Mouse (Mus musculus): ENCODE data around the gene Hnf1a. TPM values are rescaled to one million over a fixed set of nuclear protein-coding genes. Genes with fewer than 3 reads are reported as not detected.
"Not testable (repeated sequence)": the region's sequence is repeated elsewhere in the genome, so short reads cannot be mapped to it uniquely, and the experiment has no call there.

Gene Hnf1a
- polyA plus RNA-seq, 1 experiment from 2014 or later, result not detected

- H3K4me1 ChIP-seq, result peaks cover 9% of the 10 kb centered on the region; the same call in 1 of the 2 replicates
- WGBS, result 86% methylated on average over 9 of the region's 9 CpGs
- no peak overlapping the region for H3K4me3 ChIP-seq
- no peaks in the 10 kb centered on the region for H3K9me3 ChIP-seq
- DNase-seq (ENCODE audit: extremely low spot score, low spot score), result no peak
- H3K27me3 ChIP-seq (ENCODE audit: poor library complexity, severe bottlenecking), result no peaks in the 10 kb centered on the region
- no peaks in the 10 kb centered on the region for H3K36me3 ChIP-seq (replicated peaks)
- H3K27ac ChIP-seq, result no peak overlapping the region
Observed at GRCm38 (mm10) chr5:114926753-114927152, 44.1 kb downstream of the Hnf1a start.

GRCm38 (mm10) chr5:114926153-114926684 lies 44.7 kb downstream of the Hnf1a start:
- no peak overlapping the region for H3K27ac ChIP-seq
- no peaks in the 10 kb centered on the region for H3K9me3 ChIP-seq
- H3K4me3 ChIP-seq, result no peak overlapping the region
- no peaks in the 10 kb centered on the region for H3K27me3 ChIP-seq (ENCODE audit: poor library complexity, severe bottlenecking)
- no peak for DNase-seq (ENCODE audit: extremely low spot score, low spot score)
- WGBS, result 90% methylated on average over 1 of the region's 1 CpGs
- peaks cover 9% of the 10 kb centered on the region; the same call in 1 of the 2 replicates for H3K4me1 ChIP-seq
- no peaks in the 10 kb centered on the region for H3K36me3 ChIP-seq (replicated peaks)

DNA sequence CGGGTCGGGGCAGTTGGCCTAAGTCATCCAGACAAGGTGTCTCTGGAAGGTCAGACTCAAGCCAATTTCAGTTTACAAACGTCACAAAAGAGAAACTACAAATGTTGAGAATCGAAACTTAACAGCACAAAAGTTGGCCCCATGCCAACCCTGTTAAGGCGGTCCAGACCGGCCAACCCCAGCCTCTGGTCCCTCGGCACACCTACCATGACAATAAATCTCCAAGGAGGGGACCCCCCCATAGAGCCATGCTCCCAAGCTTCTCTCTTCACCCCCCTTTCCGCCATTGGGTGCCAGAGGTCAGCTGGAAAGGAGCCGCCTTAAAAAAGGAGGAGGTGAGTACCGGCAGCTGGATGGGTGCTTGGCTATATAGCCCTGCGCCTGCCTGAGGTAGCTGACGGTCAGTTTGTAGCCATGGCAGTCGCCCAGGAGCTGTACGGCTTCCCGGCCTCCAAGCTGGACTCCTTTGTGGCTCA lies 47.9 kb downstream of the Hnf1a start, which contains the start of gene Oasl1:
Oasl1 (plus strand) TSS at position 243 of the 476 bp plus-strand sequence.
- 0 out of 2 replicates have a peak within 1 kb of the TSS, but pooled peaks have one; percentile 11 for H3K27ac ChIP-seq
- WGBS, result 75% methylated on average over 15 of the region's 15 CpGs
- peaks cover 9% of the 10 kb centered on the region; the same call in 1 of the 2 replicates for H3K4me1 ChIP-seq
- DNase-seq (ENCODE audit: extremely low spot score, low spot score), result no peak
- H3K36me3 ChIP-seq (replicated peaks), result no peaks in the 10 kb centered on the region
- H3K4me3 ChIP-seq, result no peak within 1 kb of the TSS
- no peaks in the 10 kb centered on the region for H3K9me3 ChIP-seq
- no peaks in the 10 kb centered on the region for H3K27me3 ChIP-seq (ENCODE audit: poor library complexity, severe bottlenecking)

- H3K4me1 ChIP-seq, result peaks cover 9% of the 10 kb centered on the region; the same call in 1 of the 2 replicates
- H3K27ac ChIP-seq, result no peak overlapping the region
- H3K4me3 ChIP-seq, result no peak overlapping the region
- no peaks in the 10 kb centered on the region for H3K36me3 ChIP-seq (replicated peaks)
- DNase-seq (ENCODE audit: extremely low spot score, low spot score), result no peak
- no peaks in the 10 kb centered on the region for H3K9me3 ChIP-seq
- WGBS, result 70% methylated on average over 10 of the region's 10 CpGs
- no peaks in the 10 kb centered on the region for H3K27me3 ChIP-seq (ENCODE audit: poor library complexity, severe bottlenecking)
Observed at GRCm38 (mm10) chr5:114922366-114922731, 48.5 kb downstream of the Hnf1a start.

- no peaks in the 10 kb centered on the region for H3K27me3 ChIP-seq (ENCODE audit: poor library complexity, severe bottlenecking)
- no peak overlapping the region for H3K27ac ChIP-seq
- peaks cover 9% of the 10 kb centered on the region; the same call in 1 of the 2 replicates for H3K4me1 ChIP-seq
- no peaks in the 10 kb centered on the region for H3K36me3 ChIP-seq (replicated peaks)
- no peak for DNase-seq (ENCODE audit: extremely low spot score, low spot score)
- 82% methylated on average over 19 of the region's 19 CpGs for WGBS
- no peak overlapping the region for H3K4me3 ChIP-seq
- H3K9me3 ChIP-seq, result no peaks in the 10 kb centered on the region
Observed at GRCm38 (mm10) chr5:114921551-114922365, 49.1 kb downstream of the Hnf1a start.

DNA sequence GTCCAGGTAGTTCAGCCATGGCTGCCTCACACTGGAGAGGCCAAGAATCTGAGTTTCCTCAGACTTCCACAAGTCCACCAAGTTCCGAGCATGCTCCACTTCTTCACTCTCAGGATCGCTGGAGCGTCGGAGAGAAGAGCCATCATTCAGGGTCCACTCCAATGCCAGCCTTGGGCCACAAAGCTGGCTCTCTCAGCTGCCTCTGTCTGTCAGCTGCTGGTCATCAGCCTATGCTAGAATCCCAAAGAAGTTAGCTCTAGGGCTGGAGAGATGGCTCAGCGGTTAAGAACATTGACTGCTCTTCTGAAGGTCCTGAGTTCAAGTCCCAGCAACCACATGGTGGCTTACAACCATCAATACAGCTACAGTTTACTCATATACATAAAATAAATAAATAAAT lies 53.5 kb downstream of the Hnf1a start:
- not testable (repeated sequence) for H3K36me3 ChIP-seq (replicated peaks); H3K4me1 ChIP-seq; H3K4me3 ChIP-seq; H3K27ac ChIP-seq; DNase-seq (ENCODE audit: extremely low spot score, low spot score); H3K9me3 ChIP-seq; H3K27me3 ChIP-seq (ENCODE audit: poor library complexity, severe bottlenecking)
- 93% methylated on average over 5 of the region's 5 CpGs for WGBS

DNA sequence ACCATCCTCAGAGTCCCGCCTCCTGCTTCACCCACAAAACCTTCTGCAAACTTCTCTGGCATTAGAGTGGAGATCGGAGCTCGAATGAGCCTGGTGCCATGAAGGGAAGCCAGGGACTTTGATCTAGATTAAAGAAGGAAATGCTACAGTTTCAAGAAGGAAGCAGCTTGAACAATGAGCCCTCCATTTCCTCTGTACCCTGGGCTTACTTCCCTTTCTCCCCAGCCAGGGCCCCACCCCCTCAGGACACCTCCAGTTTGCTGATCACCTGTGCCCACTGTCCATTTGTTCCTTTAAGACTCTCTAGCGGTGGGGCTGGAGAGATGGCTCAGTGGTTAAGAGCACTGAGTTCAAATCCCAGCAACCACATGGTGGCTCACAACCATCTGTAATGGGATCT lies 54.1 kb downstream of the Hnf1a start:
- Histone ChIP-seq H3K4me3 (no peak overlapping the region), H3K9me3 (no peaks in the 10 kb centered on the region), H3K36me3 (replicated peaks) (no peaks in the 10 kb centered on the region), H3K4me1 (0 out of 2 replicates have a peak, but pooled peaks cover 7% of the 10 kb centered on the region), H3K27me3 (ENCODE audit: poor library complexity, severe bottlenecking) (no peaks in the 10 kb centered on the region), H3K27ac (no peak overlapping the region)
- WGBS, result 86% methylated on average over 4 of the region's 4 CpGs
- DNase-seq (ENCODE audit: extremely low spot score, low spot score), result no peak

DNA sequence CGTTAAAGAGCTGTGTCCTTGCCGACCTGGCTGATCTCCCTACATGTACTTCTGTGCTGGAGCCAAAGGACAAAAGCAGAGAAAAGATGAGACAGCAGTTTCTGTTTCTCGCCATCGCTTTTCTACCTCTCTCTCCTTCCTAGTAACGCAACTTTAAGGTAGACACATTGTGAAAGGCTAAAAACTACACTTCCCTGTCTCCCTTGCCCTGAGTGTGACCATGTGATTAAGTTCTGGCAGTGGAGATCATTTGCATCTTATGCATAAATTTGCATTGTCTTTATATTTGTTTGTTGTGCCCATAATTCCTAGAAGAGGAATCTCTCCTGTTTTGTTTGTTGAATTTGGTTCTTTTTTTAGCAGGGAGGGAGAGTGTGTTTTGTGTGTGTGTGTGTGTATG lies 55.0 kb downstream of the Hnf1a start:
- 83% methylated on average over 5 of the region's 5 CpGs for WGBS
- no peak overlapping the region for H3K27ac ChIP-seq
- no peak for DNase-seq (ENCODE audit: extremely low spot score, low spot score)

DNA sequence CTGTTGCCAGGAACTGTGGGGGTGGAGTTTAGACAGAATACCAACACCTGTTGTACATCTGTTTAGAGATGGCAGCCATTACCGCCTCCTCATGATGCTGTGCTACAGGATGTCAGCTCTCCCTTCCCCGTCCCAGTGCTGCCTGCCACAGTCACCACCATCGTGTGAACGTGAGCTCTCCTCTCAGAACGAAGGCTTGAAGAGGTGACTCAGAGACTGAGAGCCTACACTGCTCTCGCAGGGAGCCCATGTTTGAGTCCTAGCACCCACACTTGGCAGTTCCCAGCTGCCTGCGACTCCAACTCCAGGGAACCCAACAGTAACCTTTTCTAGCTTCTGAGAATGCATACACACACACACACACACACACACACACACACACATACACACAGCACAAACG lies 56.0 kb downstream of the Hnf1a start:
- H3K9me3 ChIP-seq, result no peaks in the 10 kb centered on the region
- no peak overlapping the region for H3K27ac ChIP-seq
- no peak overlapping the region for H3K4me3 ChIP-seq
- no peaks in the 10 kb centered on the region for H3K36me3 ChIP-seq (replicated peaks)
- H3K27me3 ChIP-seq (ENCODE audit: poor library complexity, severe bottlenecking), result no peaks in the 10 kb centered on the region
- DNase-seq (ENCODE audit: extremely low spot score, low spot score), result no peak
- H3K4me1 ChIP-seq, result 0 out of 2 replicates have a peak, but pooled peaks cover 7% of the 10 kb centered on the region
- WGBS, result 81% methylated on average over 8 of the region's 8 CpGs

More for the DNA sequence above, 55.0 kb downstream of the Hnf1a start:
- no peaks in the 10 kb centered on the region for H3K27me3 ChIP-seq (ENCODE audit: poor library complexity, severe bottlenecking)
- no peak overlapping the region for H3K4me3 ChIP-seq
- no peaks in the 10 kb centered on the region for H3K9me3 ChIP-seq
- no peaks in the 10 kb centered on the region for H3K36me3 ChIP-seq (replicated peaks)
- H3K4me1 ChIP-seq, result 0 out of 2 replicates have a peak, but pooled peaks cover 7% of the 10 kb centered on the region

DNA sequence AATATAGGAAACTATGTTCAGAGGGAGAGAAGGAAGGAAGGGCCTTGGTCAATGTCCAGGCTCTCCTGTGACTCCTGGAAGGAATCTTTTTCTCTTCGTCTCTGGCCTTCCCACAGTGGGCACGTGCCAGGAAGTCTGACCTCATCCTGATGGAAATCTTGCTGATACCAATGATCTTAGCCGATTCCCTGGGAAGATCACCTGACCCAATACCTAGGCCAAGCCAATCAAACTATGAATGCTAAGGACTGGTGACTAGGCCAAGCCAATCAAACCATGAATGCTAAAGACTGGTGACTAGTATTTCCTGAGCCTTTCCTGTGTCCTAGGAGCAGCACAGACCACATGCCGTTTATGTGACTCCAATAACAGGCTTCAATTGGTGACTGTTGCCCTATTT lies 57.2 kb downstream of the Hnf1a start:
- no peaks in the 10 kb centered on the region for H3K36me3 ChIP-seq (replicated peaks)
- H3K27ac ChIP-seq, result no peak overlapping the region
- H3K4me3 ChIP-seq, result no peak overlapping the region
- no peak for DNase-seq (ENCODE audit: extremely low spot score, low spot score)
- no peaks in the 10 kb centered on the region for H3K9me3 ChIP-seq
- no peaks in the 10 kb centered on the region for H3K27me3 ChIP-seq (ENCODE audit: poor library complexity, severe bottlenecking)
- peaks cover 8% of the 10 kb centered on the region; the same call in 1 of the 2 replicates for H3K4me1 ChIP-seq
- 75% methylated on average over 4 of the region's 4 CpGs for WGBS

DNA sequence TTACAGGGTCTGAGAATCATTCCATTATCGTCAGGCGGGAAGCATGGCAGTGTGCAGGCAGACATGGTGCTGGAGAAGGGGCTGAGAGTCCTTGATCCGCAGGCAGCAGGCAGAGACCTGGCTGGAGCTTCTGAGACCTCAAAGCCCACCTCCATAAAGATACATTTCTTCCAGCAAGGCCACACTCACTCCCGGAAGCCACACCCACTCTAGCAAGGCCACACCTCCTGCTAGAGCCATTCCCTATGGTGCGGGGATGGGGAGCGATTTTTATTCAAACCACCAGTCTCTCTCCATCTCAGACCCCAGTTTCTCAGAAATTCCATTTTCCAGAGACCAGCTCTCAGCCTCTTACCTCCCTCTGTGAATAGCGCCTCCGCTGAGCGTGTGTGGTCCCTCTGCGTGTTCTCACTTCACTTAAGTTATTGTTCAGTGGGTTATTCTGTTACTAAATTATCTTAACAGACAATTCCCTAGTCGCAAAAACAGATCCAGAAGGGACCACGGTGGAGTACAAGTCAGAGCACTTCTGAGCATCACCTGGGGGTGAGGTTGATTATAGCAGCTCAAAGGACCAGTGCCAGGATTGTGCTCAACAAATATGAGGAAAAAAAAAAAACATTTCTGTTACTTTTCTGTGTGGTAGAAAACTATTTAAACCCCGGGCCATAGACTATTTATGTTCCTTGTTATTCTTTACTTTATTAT lies 62.1 kb downstream of the Hnf1a start:
- no peak overlapping the region for H3K4me3 ChIP-seq
- no peaks in the 10 kb centered on the region for H3K27me3 ChIP-seq (ENCODE audit: poor library complexity, severe bottlenecking)
- 53% methylated on average over 13 of the region's 13 CpGs for WGBS
- peaks cover 13% of the 10 kb centered on the region; the same call in 1 of the 2 replicates for H3K4me1 ChIP-seq
- H3K36me3 ChIP-seq (replicated peaks), result no peaks in the 10 kb centered on the region
- H3K9me3 ChIP-seq, result peaks cover 8% of the 10 kb centered on the region
- peak; percentile 16 for DNase-seq (ENCODE audit: extremely low spot score, low spot score)
- H3K27ac ChIP-seq, result no peak overlapping the region

GRCm38 (mm10) chr5:114902413-114902812 lies 68.5 kb downstream of the Hnf1a start:
- H3K36me3 ChIP-seq (replicated peaks), result no peaks in the 10 kb centered on the region
- no peaks in the 10 kb centered on the region for H3K27me3 ChIP-seq (ENCODE audit: poor library complexity, severe bottlenecking)
- DNase-seq (ENCODE audit: extremely low spot score, low spot score), result peak; percentile 42
- H3K9me3 ChIP-seq, result peaks cover 8% of the 10 kb centered on the region
- no peak overlapping the region for H3K4me3 ChIP-seq
- H3K27ac ChIP-seq, result no peak overlapping the region
- peaks cover 11% of the 10 kb centered on the region for H3K4me1 ChIP-seq
- WGBS, result 32% methylated on average over 1 of the region's 1 CpGs
